Mouse (Mus musculus): ENCODE results near the gene Slc39a1. TPM values are rescaled to one million over a fixed set of nuclear protein-coding genes. Genes with fewer than 3 reads are reported as not detected.

Gene Slc39a1
- polyA plus RNA-seq, 1 experiment, result 82.1 TPM

GRCm38 (mm10) chr3:90272170-90272569 is 24.2 kb downstream of the Slc39a1 start:
- H3ac ChIP-seq (ENCODE audit: control insufficient read depth, insufficient read length, low read depth), result no peak overlapping the region
- H3K79me3 ChIP-seq (ENCODE audit: low read depth), result no peaks in the 10 kb centered on the region
- no peaks in the 10 kb centered on the region for H3K36me3 ChIP-seq (ENCODE audit: control insufficient read depth, insufficient read depth)
- H3K79me2 ChIP-seq (ENCODE audit: control insufficient read depth, insufficient read depth), result no peaks in the 10 kb centered on the region
- TF ChIP-seq USF1 (IDR thresholded peaks at IDR 0.05; ENCODE audit: low read depth), result no peak
- no peak for TF ChIP-seq MAX (IDR thresholded peaks at IDR 0.05)
- TF ChIP-seq FOSL1 (IDR thresholded peaks at IDR 0.05; ENCODE audit: insufficient read depth, low read length, poor library complexity, severe bottlenecking), result no peak
- TF ChIP-seq MYOD1 (IDR thresholded peaks at IDR 0.05; ENCODE audit: control insufficient read depth, insufficient read length, low read depth), result no peak
- TF ChIP-seq CTCF (IDR thresholded peaks at IDR 0.05; ENCODE audit: control insufficient read depth, insufficient read depth, insufficient read length), result no peak
- TF ChIP-seq MYOG (IDR thresholded peaks at IDR 0.05; ENCODE audit: control insufficient read depth, extremely low read depth, insufficient read length), result no peak
- H3K4me3 ChIP-seq (ENCODE audit: insufficient read depth, poor library complexity, severe bottlenecking), result no peak overlapping the region
- no peaks in the 10 kb centered on the region for H3K27me3 ChIP-seq (ENCODE audit: control insufficient read depth, insufficient read depth, insufficient read length)

DNA sequence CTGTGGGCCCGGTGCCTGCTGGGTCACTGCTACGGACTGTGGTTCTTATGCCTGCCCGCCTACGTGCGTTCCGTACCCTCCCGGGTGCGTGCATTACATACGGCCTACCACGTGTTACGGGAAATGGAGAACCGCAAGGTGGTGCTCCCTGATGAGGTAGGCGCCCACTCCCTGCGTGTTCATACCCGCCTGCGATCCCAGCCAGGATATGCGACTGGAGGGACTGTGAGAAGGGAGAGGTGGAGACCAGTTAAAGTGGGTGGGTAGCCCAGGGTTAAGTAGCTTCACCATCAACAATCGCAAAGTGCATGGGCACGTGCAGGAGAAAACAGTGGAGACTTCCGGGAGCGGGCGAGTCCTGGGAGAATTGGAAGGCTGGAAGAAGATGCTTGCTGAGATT is 25.9 kb downstream of the Slc39a1 start:
- TF ChIP-seq CTCF (IDR thresholded peaks at IDR 0.05; ENCODE audit: control insufficient read depth, insufficient read depth, insufficient read length) (no peak), MYOD1 (IDR thresholded peaks at IDR 0.05; ENCODE audit: control insufficient read depth, insufficient read length, low read depth) (no peak), CEBPB (IDR thresholded peaks at IDR 0.05; ENCODE audit: low read depth) (no peak), MAX (IDR thresholded peaks at IDR 0.05) (no peak), USF1 (IDR thresholded peaks at IDR 0.05; ENCODE audit: low read depth) (no peak), MYOG (IDR thresholded peaks at IDR 0.05; ENCODE audit: control insufficient read depth, extremely low read depth, insufficient read length) (no peak), FOSL1 (IDR thresholded peaks at IDR 0.05; ENCODE audit: insufficient read depth, low read length, poor library complexity, severe bottlenecking) (no peak)
- H3ac ChIP-seq (ENCODE audit: control insufficient read depth, insufficient read length, low read depth), result no peak overlapping the region
- H3K27me3 ChIP-seq (ENCODE audit: control insufficient read depth, insufficient read depth, insufficient read length), result no peaks in the 10 kb centered on the region
- H3K79me2 ChIP-seq (ENCODE audit: control insufficient read depth, insufficient read depth), result no peaks in the 10 kb centered on the region
- H3K79me3 ChIP-seq (ENCODE audit: low read depth), result no peaks in the 10 kb centered on the region
- H3K4me3 ChIP-seq (ENCODE audit: insufficient read depth, poor library complexity, severe bottlenecking), result no peak overlapping the region
- no peaks in the 10 kb centered on the region for H3K36me3 ChIP-seq (ENCODE audit: control insufficient read depth, insufficient read depth)

GRCm38 (mm10) chr3:90275286-90275685 is 27.3 kb downstream of the Slc39a1 start:
- no peaks in the 10 kb centered on the region for H3K79me3 ChIP-seq (ENCODE audit: low read depth)
- no peaks in the 10 kb centered on the region for H3K36me3 ChIP-seq (ENCODE audit: control insufficient read depth, insufficient read depth)
- H3K4me3 ChIP-seq (ENCODE audit: insufficient read depth, poor library complexity, severe bottlenecking), result no peak overlapping the region
- no peaks in the 10 kb centered on the region for H3K79me2 ChIP-seq (ENCODE audit: control insufficient read depth, insufficient read depth)
- TF ChIP-seq MYOD1 (IDR thresholded peaks at IDR 0.05; ENCODE audit: control insufficient read depth, insufficient read length, low read depth) (no peak), MAX (IDR thresholded peaks at IDR 0.05) (no peak), FOSL1 (IDR thresholded peaks at IDR 0.05; ENCODE audit: insufficient read depth, low read length, poor library complexity, severe bottlenecking) (no peak), MYOG (IDR thresholded peaks at IDR 0.05; ENCODE audit: control insufficient read depth, extremely low read depth, insufficient read length) (no peak), CEBPB (IDR thresholded peaks at IDR 0.05; ENCODE audit: low read depth) (no peak), USF1 (IDR thresholded peaks at IDR 0.05; ENCODE audit: low read depth) (no peak), CTCF (IDR thresholded peaks at IDR 0.05; ENCODE audit: control insufficient read depth, insufficient read depth, insufficient read length) (no peak)
- no peaks in the 10 kb centered on the region for H3K27me3 ChIP-seq (ENCODE audit: control insufficient read depth, insufficient read depth, insufficient read length)
- no peak overlapping the region for H3ac ChIP-seq (ENCODE audit: control insufficient read depth, insufficient read length, low read depth)

DNA sequence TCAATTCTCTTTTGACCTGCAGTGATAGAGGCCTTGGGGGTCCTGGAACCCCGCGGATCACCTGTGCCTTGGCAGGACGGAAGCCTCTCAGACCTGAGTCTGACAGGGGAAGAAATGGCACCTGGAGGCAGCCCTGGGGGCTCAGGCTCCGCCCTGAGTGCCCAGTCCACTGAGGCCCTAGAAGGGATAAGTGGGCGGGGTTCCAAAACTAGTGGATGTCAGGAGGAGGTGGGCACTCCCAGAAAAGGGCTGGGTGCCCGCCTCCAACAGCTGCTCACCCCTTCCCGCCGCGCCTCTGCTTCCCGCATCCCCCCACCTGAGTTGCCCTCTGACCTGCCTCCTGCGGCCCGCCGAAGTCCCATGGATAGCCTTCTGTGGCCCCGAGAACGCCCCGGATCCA is 28.9 kb downstream of the Slc39a1 start:
- no peaks in the 10 kb centered on the region for H3K27me3 ChIP-seq (ENCODE audit: control insufficient read depth, insufficient read depth, insufficient read length)
- H3K79me3 ChIP-seq (ENCODE audit: low read depth), result no peaks in the 10 kb centered on the region
- no peak overlapping the region for H3K4me3 ChIP-seq (ENCODE audit: insufficient read depth, poor library complexity, severe bottlenecking)
- no peak overlapping the region for H3ac ChIP-seq (ENCODE audit: control insufficient read depth, insufficient read length, low read depth)
- H3K79me2 ChIP-seq (ENCODE audit: control insufficient read depth, insufficient read depth), result no peaks in the 10 kb centered on the region
- H3K36me3 ChIP-seq (ENCODE audit: control insufficient read depth, insufficient read depth), result no peaks in the 10 kb centered on the region
- TF ChIP-seq CEBPB (IDR thresholded peaks at IDR 0.05; ENCODE audit: low read depth), result no peak
- TF ChIP-seq USF1 (IDR thresholded peaks at IDR 0.05; ENCODE audit: low read depth), result no peak
- TF ChIP-seq CTCF (IDR thresholded peaks at IDR 0.05; ENCODE audit: control insufficient read depth, insufficient read depth, insufficient read length), result no peak
- no peak for TF ChIP-seq MYOD1 (IDR thresholded peaks at IDR 0.05; ENCODE audit: control insufficient read depth, insufficient read length, low read depth)
- TF ChIP-seq MYOG (IDR thresholded peaks at IDR 0.05; ENCODE audit: control insufficient read depth, extremely low read depth, insufficient read length), result no peak
- TF ChIP-seq FOSL1 (IDR thresholded peaks at IDR 0.05; ENCODE audit: insufficient read depth, low read length, poor library complexity, severe bottlenecking), result no peak
- TF ChIP-seq MAX (IDR thresholded peaks at IDR 0.05), result no peak

DNA sequence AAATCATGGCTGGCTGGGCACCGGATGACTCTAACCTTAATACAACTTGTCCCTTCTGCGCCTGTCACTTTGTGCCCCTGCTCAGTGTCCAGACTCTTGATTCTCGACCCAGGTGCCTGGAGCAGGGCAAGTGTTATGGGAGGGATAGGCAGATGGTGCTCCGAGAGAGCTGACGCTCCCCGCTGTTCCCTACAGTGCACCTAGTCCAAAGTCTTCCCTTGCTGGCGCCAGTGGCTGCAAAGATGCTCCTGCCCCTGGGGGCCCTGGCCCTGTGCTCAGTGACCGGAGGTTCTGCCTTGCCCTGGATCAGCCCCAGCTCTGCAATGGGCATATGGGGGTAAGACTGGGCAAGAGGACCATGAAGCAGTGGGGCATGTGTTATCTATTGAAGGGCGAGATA is 29.8 kb downstream of the Slc39a1 start:
- Histone ChIP-seq H3K4me3 (ENCODE audit: insufficient read depth, poor library complexity, severe bottlenecking) (no peak overlapping the region), H3K36me3 (ENCODE audit: control insufficient read depth, insufficient read depth) (no peaks in the 10 kb centered on the region), H3K79me2 (ENCODE audit: control insufficient read depth, insufficient read depth) (no peaks in the 10 kb centered on the region), H3K79me3 (ENCODE audit: low read depth) (no peaks in the 10 kb centered on the region), H3ac (ENCODE audit: control insufficient read depth, insufficient read length, low read depth) (no peak overlapping the region), H3K27me3 (ENCODE audit: control insufficient read depth, insufficient read depth, insufficient read length) (no peaks in the 10 kb centered on the region)
- TF ChIP-seq USF1 (IDR thresholded peaks at IDR 0.05; ENCODE audit: low read depth) (no peak), CEBPB (IDR thresholded peaks at IDR 0.05; ENCODE audit: low read depth) (no peak), FOSL1 (IDR thresholded peaks at IDR 0.05; ENCODE audit: insufficient read depth, low read length, poor library complexity, severe bottlenecking) (no peak), MYOG (IDR thresholded peaks at IDR 0.05; ENCODE audit: control insufficient read depth, extremely low read depth, insufficient read length) (no peak), MYOD1 (IDR thresholded peaks at IDR 0.05; ENCODE audit: control insufficient read depth, insufficient read length, low read depth) (no peak), CTCF (IDR thresholded peaks at IDR 0.05; ENCODE audit: control insufficient read depth, insufficient read depth, insufficient read length) (no peak), MAX (IDR thresholded peaks at IDR 0.05) (no peak)

GRCm38 (mm10) chr3:90278211-90278610 is 30.2 kb downstream of the Slc39a1 start:
- Histone ChIP-seq H3ac (ENCODE audit: control insufficient read depth, insufficient read length, low read depth) (no peak overlapping the region), H3K27me3 (ENCODE audit: control insufficient read depth, insufficient read depth, insufficient read length) (no peaks in the 10 kb centered on the region), H3K79me2 (ENCODE audit: control insufficient read depth, insufficient read depth) (no peaks in the 10 kb centered on the region), H3K4me3 (ENCODE audit: insufficient read depth, poor library complexity, severe bottlenecking) (no peak overlapping the region), H3K36me3 (ENCODE audit: control insufficient read depth, insufficient read depth) (no peaks in the 10 kb centered on the region), H3K79me3 (ENCODE audit: low read depth) (no peaks in the 10 kb centered on the region)
- no peak for TF ChIP-seq MYOD1 (IDR thresholded peaks at IDR 0.05; ENCODE audit: control insufficient read depth, insufficient read length, low read depth)
- no peak for TF ChIP-seq CTCF (IDR thresholded peaks at IDR 0.05; ENCODE audit: control insufficient read depth, insufficient read depth, insufficient read length)
- no peak for TF ChIP-seq FOSL1 (IDR thresholded peaks at IDR 0.05; ENCODE audit: insufficient read depth, low read length, poor library complexity, severe bottlenecking)
- no peak for TF ChIP-seq USF1 (IDR thresholded peaks at IDR 0.05; ENCODE audit: low read depth)
- TF ChIP-seq CEBPB (IDR thresholded peaks at IDR 0.05; ENCODE audit: low read depth), result no peak
- TF ChIP-seq MAX (IDR thresholded peaks at IDR 0.05), result no peak
- TF ChIP-seq MYOG (IDR thresholded peaks at IDR 0.05; ENCODE audit: control insufficient read depth, extremely low read depth, insufficient read length), result no peak
